Mouse (Mus musculus) thymus, postnatal 4 days (tissue): Measurements from ENCODE around the gene Kdm7a.

Experiments used
- DNase-seq: peaks from one replicate; pipeline ENCODE4 v3.0.0; 2021

Kdm7a gene

DNA sequence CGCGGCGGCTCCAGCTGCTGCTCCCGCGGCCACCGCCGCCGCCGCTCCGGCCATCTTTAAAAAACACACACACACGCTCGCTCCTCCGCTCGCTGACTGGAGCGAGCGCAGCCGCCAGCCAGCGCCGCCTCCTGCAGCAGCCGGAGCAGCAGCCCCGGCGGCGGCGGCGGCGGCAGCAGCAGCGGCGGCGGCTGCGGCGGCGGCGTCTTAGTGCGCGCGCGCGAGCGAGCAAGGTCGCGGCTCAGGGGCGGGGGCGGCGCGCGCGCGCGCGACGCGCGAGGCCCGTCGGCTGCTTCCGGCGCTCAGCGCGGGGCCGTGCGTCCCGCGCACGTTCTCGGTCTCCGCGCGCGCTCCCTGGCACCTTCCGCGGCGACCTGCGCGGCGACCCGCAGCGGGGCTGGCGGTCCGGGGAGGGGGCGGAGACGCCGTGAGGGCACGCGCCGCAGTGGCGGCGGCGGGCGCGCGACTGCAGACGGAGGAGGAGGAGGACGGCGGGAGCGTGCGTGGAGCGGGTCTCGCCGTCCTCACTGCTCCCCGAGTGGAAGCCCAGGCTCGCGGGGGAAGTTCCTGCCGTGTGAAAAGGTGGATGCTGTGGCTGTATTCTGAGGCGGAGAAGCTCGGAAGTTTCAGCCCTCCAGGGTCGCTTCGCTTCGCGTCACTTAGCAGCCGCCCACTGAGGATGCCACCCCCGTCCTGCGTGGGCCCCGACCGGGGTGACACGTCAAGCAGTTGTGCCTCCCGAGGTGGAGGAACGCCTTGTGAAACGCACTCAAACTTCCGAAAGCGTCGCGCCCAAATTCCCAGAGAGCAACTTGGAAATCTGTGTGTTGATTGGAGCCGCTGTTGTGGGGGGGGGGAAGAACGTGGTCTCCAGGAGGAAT lies at the start of gene Kdm7a:
Gene Kdm7a (minus strand): TSS at position 209 of the 881 bp plus-strand sequence.
- peak; percentile 93 for DNase-seq

DNA sequence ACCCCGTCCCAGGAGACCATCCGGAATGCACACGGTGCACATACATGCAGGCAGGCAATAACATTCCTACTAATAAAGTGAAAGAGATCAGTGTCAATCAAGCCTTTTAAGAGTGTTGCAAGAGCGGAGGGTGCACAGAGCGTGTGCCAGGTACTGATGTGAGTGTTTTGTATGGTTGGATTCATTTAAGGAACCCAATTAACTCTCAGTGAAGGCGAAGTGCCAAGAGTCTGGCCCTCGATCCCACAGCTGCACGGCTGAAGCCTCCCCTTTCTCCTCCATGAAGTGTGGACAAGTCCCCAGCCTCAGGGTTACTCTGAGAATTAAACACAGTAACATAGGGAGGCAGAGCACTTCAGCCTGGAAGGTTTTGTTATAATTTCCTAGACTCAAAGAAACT lies 48.7 kb upstream of the Kdm7a start:
- no peak for DNase-seq

DNA sequence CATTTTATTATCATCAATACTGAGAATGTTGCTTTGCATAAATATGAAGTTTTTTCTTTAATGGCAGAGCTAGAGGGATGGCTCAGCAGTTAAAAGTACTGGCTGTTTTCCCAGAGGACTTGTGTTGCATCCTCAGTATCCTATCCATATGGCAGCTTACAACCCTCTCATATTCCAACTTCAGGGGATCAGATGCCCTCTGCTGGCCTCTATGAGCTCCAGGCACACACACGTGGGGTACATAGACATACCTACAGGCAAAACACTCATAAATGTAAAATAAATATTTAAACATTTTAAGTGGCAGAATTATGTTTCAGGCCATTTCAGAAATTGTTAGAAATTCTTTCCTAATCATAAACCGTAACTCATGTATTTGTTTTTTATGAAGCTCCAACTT lies 43.5 kb upstream of the Kdm7a start:
- no peak for DNase-seq

DNA sequence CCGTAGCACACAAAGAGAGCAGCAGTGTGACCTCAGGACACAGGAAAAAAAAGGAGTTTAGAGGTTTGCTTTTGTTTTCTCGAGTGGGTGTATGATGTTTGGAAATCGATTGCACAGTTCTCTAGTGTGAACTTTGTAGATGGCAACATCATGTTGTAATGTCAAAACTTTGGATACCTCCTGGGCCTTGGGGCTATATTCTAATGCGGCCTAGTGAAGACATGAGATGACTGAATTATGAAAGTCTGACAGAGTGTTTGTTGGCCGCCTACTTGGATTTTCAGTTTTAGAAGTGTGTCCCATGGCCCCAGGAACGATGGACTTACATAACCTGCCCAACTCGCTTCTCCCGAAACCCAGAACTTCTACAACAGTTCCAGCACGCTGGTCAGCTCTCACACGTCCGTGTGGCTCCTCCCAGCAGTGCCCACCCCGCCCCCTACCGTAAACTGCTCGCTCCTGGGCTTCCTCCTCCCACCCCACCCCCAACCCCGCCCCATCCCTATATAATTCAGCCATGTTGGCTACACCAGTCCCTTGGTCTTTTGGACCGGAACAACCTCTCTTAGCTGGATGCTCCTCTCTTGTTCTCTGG lies 42.7 kb upstream of the Kdm7a start:
- DNase-seq, result no peak

DNA sequence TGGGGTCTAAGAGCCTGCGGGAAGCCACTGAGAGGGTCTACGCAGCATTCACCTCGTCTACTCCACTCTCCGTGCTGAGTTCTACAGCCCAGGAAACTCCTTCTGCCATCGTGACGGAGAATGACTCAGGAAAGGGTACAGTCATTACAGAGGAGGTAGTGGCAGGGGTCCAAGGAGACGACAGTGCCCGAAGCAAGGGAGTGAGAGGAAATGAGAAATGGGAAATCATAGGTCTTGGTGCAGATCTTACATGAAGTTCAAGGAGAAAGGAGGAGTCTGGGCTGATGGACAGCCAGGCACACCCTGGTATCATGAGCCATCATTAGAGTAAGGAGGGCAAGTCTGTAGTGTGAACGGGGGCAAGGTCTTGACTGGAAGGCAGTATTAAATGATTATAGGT lies 37.5 kb upstream of the Kdm7a start:
- DNase-seq, result no peak

DNA sequence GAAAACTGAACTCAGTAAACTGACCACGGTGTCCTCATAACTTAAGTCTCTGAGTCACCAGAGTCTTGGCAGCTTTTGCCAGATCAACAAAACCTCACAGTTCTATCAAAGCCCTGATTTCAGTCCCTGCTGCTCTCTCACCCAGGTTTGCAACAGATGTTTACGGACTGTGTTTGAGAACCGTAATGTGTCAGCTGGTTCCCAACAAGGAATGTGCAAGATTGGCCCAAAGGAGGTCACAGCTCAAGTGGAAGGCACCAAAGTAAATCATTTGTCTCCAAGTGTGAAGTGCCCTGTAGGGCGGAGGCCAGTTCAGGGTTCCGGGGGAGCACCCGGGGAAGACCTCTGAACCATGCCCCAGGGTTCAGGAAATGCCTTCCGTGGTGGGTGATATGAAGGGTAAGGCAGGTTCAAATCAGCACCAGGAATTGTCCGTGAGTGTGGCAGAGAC lies 36.9 kb upstream of the Kdm7a start:
- DNase-seq, result no peak

DNA sequence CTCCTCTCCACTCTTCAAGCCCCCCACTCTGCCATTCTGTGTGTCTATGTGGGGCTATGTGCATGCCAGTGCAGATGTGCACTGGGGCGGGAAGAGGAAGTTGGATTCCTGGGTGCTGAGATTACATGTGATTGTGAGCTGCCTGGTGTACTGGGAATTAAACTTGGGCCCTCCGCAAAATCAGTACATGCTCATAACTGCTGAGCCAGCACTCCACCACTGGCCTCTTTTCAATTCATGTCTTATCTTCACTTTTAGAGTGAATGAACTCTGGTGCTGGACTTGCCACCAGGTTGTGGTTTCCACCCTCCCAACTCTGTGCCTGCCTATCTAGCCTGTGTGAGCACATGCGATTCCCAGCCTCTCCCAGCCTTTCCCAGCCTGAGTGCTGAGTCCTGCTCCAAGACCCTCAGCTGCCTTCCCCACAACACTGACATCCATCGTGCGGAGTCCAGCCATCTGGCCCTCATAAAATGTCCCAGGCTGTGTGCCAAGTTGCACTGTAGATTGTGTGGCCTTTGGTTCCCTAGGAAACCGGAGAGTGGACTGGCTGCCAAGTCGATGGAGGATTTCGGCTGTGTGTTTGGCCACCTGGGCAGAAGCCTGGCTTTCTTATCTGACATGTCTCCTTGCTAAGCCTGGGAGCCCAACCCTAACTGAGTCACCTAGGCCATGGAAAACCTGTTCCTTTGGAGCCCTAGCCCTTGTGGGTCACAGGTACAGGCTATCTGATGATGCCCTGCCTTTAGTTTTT lies 36.3 kb upstream of the Kdm7a start:
- DNase-seq, result no peak

DNA sequence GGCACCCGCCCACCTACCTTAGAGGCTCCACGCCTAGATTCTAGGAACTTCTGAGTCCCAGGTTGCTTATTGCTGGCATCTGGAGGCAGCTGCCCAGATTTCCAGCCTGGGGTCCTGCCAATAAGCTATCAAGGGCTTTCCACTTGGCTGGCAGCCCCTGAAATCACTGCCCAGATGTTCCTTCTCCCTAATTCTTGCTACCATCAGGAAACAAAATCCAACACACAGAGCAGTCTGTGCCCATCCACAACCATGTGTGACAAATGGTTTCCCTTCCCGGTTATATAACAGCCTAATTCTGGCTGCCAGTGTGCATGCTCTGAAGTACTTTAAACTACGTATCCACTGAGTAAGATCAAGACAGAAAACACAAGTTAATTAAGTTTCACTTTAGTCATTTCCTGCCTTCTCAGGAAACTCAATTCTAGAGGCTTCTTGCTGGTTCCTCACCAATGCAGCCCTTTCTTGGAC lies 34.9 kb upstream of the Kdm7a start:
- DNase-seq, result no peak

DNA sequence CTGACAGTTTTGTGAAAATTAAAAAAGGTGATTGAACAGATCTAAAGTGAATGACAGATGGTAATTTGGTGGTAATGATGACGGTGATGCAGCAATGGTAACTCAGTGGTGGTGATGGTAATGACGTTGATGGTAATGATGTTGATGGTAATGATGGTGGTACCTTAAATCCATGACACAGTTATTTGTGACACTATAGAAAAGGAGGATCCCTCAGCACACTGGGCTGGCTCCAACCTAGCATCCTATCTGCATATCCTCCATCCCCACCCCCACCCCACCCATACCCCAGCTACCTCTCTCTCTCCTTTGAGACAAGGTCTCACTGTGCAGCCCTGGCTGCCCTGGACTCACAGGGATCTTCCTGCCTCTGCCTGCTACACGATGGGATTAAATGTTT lies 34.4 kb upstream of the Kdm7a start:
- no peak for DNase-seq

DNA sequence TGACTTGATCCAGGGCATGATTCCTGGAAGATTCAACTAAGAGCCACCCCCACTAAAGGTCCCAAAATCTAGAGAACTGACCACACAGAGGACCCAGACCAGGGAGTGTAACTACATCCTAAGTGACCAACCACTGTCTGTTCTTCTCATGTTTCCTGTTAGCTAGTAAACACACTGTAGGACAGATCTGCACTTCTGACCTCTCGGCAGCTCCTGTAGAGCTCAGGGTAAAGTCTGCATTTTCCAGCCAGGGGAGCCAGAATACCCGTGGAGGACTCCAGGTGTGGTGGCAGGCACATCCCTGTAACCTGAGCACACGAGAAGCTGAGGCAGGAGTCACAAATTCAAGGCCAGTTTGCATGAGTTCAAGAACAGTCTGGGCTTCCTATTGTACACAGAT lies 31.3 kb upstream of the Kdm7a start:
- DNase-seq, result no peak

DNA sequence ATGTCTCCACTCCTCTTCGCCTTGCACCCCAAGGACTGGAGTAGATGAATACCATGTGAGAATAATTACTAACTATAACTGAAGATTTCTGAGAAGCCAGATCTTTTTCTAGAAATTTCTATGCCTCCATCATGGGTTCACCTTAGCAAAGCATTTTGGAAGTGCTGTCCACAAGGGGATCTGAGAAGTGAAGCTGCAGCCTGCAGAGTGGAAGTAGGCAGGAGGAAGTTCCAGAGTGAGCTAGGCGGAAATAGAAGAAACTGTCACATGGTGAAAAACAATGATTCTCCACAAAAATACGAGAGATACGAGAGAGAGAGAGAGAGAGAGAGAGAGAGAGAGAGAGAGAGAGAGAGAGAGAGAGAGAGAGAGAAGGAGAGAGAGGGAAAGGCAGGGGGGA lies 26.0 kb upstream of the Kdm7a start:
- DNase-seq, result no peak

DNA sequence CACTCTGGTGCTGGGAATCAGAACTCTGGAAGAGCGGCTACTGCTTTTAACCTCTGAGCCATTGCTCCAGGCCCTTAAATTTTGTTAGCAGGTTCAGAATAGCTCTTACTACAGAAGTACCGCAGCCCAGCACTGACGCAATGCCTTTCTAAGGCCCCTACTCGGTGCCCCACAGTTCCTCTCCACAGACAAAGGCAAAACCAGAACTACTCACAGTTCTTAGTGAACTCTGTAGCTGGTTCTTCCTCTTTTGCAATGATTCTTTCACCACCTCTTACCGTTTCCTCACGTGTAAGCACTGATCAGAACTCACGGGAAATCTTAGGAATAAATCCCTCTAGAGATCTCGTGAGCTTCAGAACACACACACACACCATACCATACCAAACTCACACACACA lies 24.1 kb upstream of the Kdm7a start:
- no peak for DNase-seq

DNA sequence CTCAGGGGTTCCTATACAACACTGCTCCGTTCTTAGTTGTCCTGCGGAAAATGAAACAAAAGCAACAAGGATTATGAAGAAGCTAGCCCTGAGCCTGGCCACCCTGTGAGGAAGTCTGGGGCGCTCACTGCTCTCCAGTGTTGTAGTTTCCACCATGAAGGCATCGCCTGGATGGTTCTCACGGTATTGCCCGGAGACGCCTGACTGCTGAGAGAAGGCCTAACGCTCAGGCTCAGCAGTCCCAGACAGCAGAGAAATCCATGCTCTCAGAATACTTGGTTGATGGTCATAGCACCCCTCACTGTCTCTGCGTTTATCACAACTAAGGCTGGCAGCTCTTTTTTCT lies 20.0 kb upstream of the Kdm7a start:
- no peak for DNase-seq

DNA sequence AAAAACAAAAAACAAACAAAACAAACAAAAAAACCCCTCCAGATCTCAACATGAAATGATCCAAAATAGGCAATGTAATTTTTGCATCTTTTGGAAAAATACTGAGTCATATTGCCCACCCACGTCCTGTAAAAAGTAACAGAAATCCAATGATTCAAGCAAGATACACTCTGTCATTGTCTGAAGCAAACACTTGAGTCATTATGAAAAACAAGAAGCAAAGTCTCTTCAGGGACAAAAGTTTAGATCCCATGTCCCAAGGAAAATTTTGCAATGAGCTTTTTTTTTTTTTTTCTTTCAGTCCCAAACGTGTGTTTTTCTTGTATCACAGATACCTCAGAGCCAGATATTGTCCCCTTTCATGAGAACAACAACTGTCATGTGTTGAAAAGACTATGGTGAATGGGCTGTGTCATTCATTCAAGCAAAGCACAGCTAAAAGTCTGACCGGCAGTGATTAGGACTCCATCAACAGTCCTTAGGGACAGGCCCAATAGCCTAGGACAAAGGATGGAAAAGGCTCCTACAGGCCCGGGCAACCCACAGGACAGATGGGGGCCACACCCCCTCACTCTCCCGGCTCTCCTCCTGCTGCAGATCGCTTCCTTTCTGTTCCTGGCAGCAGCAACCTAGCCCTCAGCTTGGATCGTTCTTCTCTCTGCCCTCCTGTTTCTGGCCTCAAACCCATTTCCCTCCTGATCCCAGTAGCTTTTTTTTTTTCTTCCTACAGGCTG lies 19.5 kb upstream of the Kdm7a start:
- DNase-seq, result no peak

DNA sequence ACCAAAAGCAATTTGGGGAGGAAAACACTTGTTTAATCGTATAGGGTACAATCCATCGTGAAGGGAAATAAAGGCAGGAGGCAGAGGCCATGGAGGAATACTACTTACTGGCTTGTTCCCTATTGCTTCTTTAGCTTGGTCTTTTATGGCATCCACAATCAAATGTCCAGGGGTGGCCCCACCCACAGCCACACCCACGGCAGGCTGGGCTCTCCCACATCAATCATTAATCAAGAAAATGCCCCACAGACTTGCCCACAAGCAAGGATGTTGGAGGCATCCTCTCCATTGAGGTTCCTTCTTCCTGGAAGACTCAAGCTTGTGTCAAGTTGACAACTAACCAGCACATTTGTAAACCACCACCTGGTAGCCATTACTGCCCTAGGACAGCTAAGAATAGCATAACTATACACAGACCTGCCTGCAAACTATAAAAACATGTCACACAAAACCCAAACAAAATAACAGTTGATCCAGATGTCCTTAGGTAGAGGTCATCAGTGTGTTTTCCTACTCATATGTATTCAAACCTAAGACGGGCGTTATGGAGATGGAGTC lies 16.8 kb upstream of the Kdm7a start:
- DNase-seq, result no peak

DNA sequence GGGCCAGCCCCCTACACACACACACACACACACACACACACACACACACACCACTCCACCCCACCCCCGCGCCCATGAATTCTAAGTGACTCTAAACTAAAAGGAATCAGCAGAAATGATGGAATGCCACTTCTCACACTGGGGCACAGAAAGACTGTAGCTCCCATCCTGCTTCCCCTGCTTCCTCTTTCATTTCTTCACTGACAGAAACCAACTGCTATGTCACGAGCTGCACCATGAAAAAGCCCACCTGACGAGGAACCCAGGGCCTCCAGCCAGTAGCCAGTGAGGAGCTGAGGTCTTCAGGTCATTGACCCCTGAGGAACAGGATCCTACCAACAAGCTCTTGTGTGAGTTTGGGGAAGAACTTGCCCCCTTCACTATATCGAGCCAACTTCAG lies 15.9 kb upstream of the Kdm7a start:
- DNase-seq, result no peak

DNA sequence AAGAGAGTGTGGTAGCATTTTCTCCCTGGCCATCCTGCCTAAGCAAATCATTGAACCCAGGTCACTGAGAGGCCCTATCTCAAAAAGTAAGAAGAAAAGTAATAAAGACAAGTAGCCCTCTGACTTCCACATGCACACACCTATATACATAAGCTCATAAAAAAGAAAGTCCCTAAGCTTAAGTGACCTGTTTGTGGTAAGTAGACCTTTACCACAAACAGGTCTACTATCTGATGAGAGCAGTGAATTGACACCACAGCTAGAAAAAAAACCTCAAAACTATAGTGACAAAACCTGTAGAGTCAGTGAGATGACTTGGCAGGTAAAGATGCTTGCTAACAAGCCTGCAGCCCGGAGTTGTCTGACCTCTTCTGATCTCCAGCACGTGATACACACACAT lies 11.4 kb upstream of the Kdm7a start:
- no peak for DNase-seq

DNA sequence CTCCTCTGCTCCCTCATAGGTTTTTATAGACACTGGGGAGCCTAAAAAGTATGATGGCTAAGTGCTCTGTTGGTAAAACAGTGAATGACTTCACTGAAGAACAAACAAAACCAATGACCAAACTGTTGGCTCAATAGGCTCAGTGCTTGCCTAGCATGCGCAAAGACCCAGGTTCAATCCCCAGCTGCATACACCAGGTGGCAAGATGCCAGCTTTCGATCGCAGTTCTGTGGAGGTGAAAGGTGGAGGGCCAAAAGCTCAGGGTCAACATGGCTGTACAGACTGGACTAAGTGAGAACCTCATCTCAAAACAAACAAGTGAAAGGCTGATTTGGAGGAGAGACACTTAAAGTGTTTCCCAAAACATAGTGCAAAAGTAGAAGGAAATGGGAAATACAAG lies 10.5 kb upstream of the Kdm7a start:
- no peak for DNase-seq

DNA sequence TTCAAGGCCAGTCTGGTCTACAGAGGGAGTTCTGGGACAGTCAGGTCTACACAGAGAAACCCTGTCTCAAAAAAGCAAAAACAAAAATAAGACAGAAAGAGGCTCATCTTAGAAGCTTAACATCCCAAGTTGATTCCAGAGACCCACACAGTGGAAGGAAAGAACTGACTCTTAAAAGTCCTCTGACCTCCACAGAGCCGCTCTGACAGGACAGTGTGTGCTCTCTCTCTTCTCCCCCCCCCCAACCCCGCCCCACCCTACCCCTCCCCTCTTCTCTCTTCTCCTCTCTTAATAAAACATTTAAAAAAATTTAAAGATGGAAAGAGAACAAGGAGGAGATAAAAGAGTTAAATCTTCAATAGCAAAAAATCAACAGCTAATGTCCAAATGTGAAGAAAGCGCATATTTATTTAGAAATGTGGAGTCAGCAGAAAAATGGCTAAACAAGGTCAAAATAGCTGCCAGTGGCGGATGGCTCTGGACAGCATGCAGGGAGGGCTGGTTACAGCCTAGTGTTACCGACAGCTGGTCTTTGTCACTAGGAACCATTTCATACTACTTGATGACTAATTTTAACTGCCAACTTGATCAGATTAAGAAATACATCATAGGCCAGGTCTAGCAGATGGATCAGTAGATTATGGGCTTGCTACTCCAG lies 8.5 kb upstream of the Kdm7a start:
- no peak for DNase-seq

DNA sequence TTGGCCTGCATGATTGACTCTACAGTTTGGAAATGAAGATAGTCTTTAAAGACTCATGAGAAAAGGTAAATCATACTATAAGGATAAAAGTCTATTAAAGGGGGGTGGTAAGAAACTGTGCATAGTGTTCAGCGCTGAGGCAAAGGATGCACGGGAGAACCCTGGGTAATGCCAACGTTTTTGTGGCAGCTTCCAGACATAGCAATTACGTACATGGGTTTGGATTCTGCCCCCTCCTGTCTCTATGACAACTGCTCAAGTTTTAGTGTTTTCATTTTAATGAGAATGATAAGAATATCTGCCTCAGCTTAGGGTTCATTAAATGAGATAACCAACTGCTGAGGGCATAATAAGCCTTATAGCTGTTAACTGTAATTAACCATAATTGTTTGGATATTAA lies 3.1 kb upstream of the Kdm7a start:
- DNase-seq, result no peak

DNA sequence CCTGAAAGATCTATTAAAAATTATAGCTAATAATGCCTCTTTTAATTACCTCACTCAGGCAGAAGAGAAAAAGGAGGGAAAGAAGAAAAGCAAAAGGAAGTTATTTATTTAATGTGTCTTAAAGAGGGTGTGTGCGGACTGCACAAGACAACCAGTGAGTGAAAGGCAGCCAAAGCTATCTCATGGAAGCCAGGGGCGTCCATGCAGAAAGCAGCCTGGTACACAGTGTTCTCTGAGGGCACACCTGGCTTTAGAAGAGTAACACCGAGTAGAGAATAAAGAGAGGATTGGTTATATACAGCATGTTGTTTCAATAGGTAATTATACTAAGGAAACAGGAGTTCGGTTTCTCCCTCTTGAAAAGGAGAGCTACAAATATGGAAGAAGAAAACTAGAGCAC lies 1.6 kb upstream of the Kdm7a start:
- DNase-seq, result no peak
